In the genomic region with DNA sequence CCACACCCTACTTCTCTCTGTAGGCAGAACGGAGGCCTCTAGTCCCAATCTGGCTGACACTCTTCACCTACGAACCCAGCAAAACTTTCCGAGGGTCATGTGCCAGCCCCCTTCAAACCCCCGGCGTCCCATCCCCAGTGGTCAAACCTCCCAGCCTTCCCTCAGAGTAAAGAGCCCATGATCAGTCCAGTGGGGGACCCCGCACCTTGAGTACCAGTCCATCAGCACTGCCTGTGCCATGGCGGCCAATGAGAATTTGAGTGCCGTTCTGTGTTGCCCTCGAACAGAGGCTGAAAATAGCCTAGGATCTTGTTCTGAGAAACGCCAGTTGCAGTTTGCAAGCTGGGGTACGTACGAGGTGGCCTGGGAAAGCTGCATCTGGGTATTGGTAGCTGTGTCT, we compare ENCODE assay signal across 26 mouse cellular contexts. TPM values are rescaled to one million over a fixed set of nuclear protein-coding genes. Genes with fewer than 3 reads are reported as not detected.
DNase-seq lines count a peak whose midpoint lies in the region; ATAC-seq lines count a peak whose summit lies in the region.
"Had no signal": no experiment of that assay in that cellular context is flagged by ENCODE, and none has a peak within 500 bp of the region (broad histone marks: within the 10 kb centered on the region; RNA-seq: fewer than 3 reads in every experiment).

No protein-coding gene starts in this region.

- H3K27me3 ChIP-seq in heart, embryonic 12.5 days (replicated peaks): no peaks in the 10 kb centered on the region
- H3K27me3 ChIP-seq in embryonic facial prominence, embryonic 13.5 days: no peaks in the 10 kb centered on the region
- no peaks in the 10 kb centered on the region for H3K27me3 ChIP-seq in embryonic facial prominence, embryonic 14.5 days (replicated peaks; ENCODE audit: control insufficient read depth, insufficient read depth, low read length)
- no peaks in the 10 kb centered on the region for H3K27me3 ChIP-seq in limb, embryonic 15.5 days
- H3K27me3 ChIP-seq: limb, embryonic 13.5 days; midbrain, embryonic 15.5 days; neural tube, embryonic 12.5 days had no signal

- peak overlapping the region; percentile 14; the same call in 1 of the 2 replicates for H3K4me2 ChIP-seq in heart, embryonic 12.5 days
- no peak overlapping the region for H3K4me2 ChIP-seq in embryonic facial prominence, embryonic 13.5 days
- peak overlapping the region; percentile 15; the same call in 1 of the 2 replicates for H3K4me2 ChIP-seq in embryonic facial prominence, embryonic 14.5 days (ENCODE audit: low read depth, low read length)
- no peak overlapping the region for H3K4me2 ChIP-seq in limb, embryonic 15.5 days
- H3K4me2 ChIP-seq: limb, embryonic 13.5 days; lung, embryonic 14.5 days; midbrain, embryonic 15.5 days; neural tube, embryonic 12.5 days had no signal

- no peaks in the 10 kb centered on the region for H3K9me3 ChIP-seq in heart, embryonic 12.5 days (replicated peaks)
- no peaks in the 10 kb centered on the region for H3K9me3 ChIP-seq in embryonic facial prominence, embryonic 13.5 days
- no peaks in the 10 kb centered on the region for H3K9me3 ChIP-seq in embryonic facial prominence, embryonic 14.5 days (ENCODE audit: control insufficient read depth, low read length)
- no peaks in the 10 kb centered on the region for H3K9me3 ChIP-seq in limb, embryonic 15.5 days
- H3K9me3 ChIP-seq: limb, embryonic 13.5 days; megakaryocyte, embryonic 14.5 days; midbrain, embryonic 15.5 days; neural tube, embryonic 12.5 days had no signal

- no peaks in the 10 kb centered on the region for H3K36me3 ChIP-seq in heart, embryonic 12.5 days
- no peaks in the 10 kb centered on the region for H3K36me3 ChIP-seq in embryonic facial prominence, embryonic 13.5 days
- H3K36me3 ChIP-seq in embryonic facial prominence, embryonic 14.5 days (ENCODE audit: control insufficient read depth, insufficient read depth, low read length): no peaks in the 10 kb centered on the region
- H3K36me3 ChIP-seq in limb, embryonic 15.5 days: no peaks in the 10 kb centered on the region
- H3K36me3 ChIP-seq: limb, embryonic 13.5 days; midbrain, embryonic 15.5 days; neural tube, embryonic 12.5 days had no signal

- no peak for DNase-seq in heart, adult 8-10 months (ENCODE audit: low spot score)
- DNase-seq in embryonic facial prominence, embryonic 14.5 days (ENCODE audit: low spot score): no peak
- DNase-seq in adrenal gland, postnatal 14 days: no peak
- DNase-seq in kidney, adult 8-10 months: no peak
- DNase-seq: cerebellum, adult 11-12 months; cerebellum, postnatal 14 days; embryo, embryonic 11 days; forebrain, postnatal 0 days; gastrocnemius, postnatal 14 days; retina, postnatal 1 day; right cerebral cortex, postnatal 25 days; spleen, adult 18-20 months; thymus, postnatal 25 days had no signal

- no peak overlapping the region for H3K4me3 ChIP-seq in heart, embryonic 12.5 days
- H3K4me3 ChIP-seq in embryonic facial prominence, embryonic 13.5 days: no peak overlapping the region
- H3K4me3 ChIP-seq in embryonic facial prominence, embryonic 14.5 days (ENCODE audit: low read depth, low read length): no peak overlapping the region
- H3K4me3 ChIP-seq in limb, embryonic 15.5 days: no peak overlapping the region
- H3K4me3 ChIP-seq: limb, embryonic 13.5 days; megakaryocyte, embryonic 14.5 days; midbrain, embryonic 15.5 days; neural tube, embryonic 12.5 days had no signal

- H3K9ac ChIP-seq in heart, embryonic 12.5 days: no peak overlapping the region
- no peak overlapping the region for H3K9ac ChIP-seq in embryonic facial prominence, embryonic 13.5 days
- no peak overlapping the region for H3K9ac ChIP-seq in embryonic facial prominence, embryonic 14.5 days (ENCODE audit: low read depth, low read length)
- H3K9ac ChIP-seq in limb, embryonic 15.5 days: no peak overlapping the region
- H3K9ac ChIP-seq: forebrain, postnatal 0 days; limb, embryonic 13.5 days; liver, embryonic 14.5 days; lung, embryonic 14.5 days; midbrain, embryonic 15.5 days; neural tube, embryonic 12.5 days had no signal

- 41% methylated on average over 12 of the region's 12 CpGs for WGBS in heart, embryonic 12.5 days
- WGBS in embryonic facial prominence, embryonic 13.5 days: 69% methylated on average over 12 of the region's 12 CpGs
- WGBS in embryonic facial prominence, embryonic 14.5 days: 72% methylated on average over 12 of the region's 12 CpGs
- WGBS in limb, embryonic 15.5 days: 61% methylated on average over 12 of the region's 12 CpGs

- H3K27ac ChIP-seq in heart, embryonic 12.5 days (ENCODE audit: poor library complexity, severe bottlenecking): peak overlapping the region; percentile 84
- peak overlapping the region; percentile 75 for H3K27ac ChIP-seq in embryonic facial prominence, embryonic 13.5 days
- peak overlapping the region; percentile 67 for H3K27ac ChIP-seq in embryonic facial prominence, embryonic 14.5 days (replicated peaks; ENCODE audit: low read depth, low read length)
- peak overlapping the region; percentile 62 for H3K27ac ChIP-seq in limb, embryonic 15.5 days
- H3K27ac ChIP-seq: hindbrain, postnatal 0 days; liver, embryonic 14.5 days; midbrain, embryonic 15.5 days; neural tube, embryonic 12.5 days had no signal

- H3K4me1 ChIP-seq in heart, embryonic 12.5 days (replicated peaks): peaks cover 66% of the 10 kb centered on the region
- H3K4me1 ChIP-seq in embryonic facial prominence, embryonic 13.5 days: peaks cover 64% of the 10 kb centered on the region
- peaks cover 33% of the 10 kb centered on the region for H3K4me1 ChIP-seq in embryonic facial prominence, embryonic 14.5 days (ENCODE audit: control insufficient read depth, insufficient read depth, low read length)
- H3K4me1 ChIP-seq in limb, embryonic 15.5 days: peaks cover 54% of the 10 kb centered on the region

- ATAC-seq in heart, embryonic 12.5 days (ENCODE audit: insufficient number of reproducible peaks, low FRiP score): no peak
- ATAC-seq in embryonic facial prominence, embryonic 13.5 days (ENCODE audit: insufficient number of reproducible peaks, insufficient read depth, low FRiP score, low TSS enrichment, low read depth): no peak
- ATAC-seq in embryonic facial prominence, embryonic 14.5 days (ENCODE audit: low read depth): no peak
- no peak for ATAC-seq in limb, embryonic 15.5 days (ENCODE audit: insufficient number of reproducible peaks, low FRiP score, low TSS enrichment, low read depth)
- ATAC-seq: forebrain, postnatal 0 days; hindbrain, postnatal 0 days; intestine, embryonic 16.5 days; midbrain, embryonic 15.5 days had no signal

RNA-seq across cellular contexts. Expression of gene Ifnlr1, which starts 27.2 kb away (rescaled TPM):
- polyA plus RNA-seq in heart, embryonic 12.5 days (2016; fragmentation: Nextera tagmentation; extraction: Ambion mirVana): 0.28 and 0.69 TPM in 2 replicates
- total RNA-seq in heart, adult 8-10 months (2022): 1 to 10 TPM; 2.0 to 3.3 (median 2.6) TPM
- polyA plus RNA-seq in embryonic facial prominence, embryonic 13.5 days (2015; fragmentation: Nextera tagmentation; extraction: Ambion mirVana): 1.8 TPM in 2 replicates
- polyA plus RNA-seq in embryonic facial prominence, embryonic 14.5 days (2014; fragmentation: Nextera tagmentation; extraction: Ambion mirVana): 1.1 TPM in 2 replicates
- 1.4 and 1.7 TPM in 2 replicates for polyA plus RNA-seq in limb, embryonic 15.5 days (2015; fragmentation: Nextera tagmentation; extraction: Ambion mirVana)
- total RNA-seq in adrenal gland, postnatal 14 days (2021): 0.30 and 0.60 TPM in 2 replicates
- total RNA-seq: MEL had no signal
- polyA plus RNA-seq: C2C12 had no signal

Comparison
In these comparisons a context has a peak if more than half of its experiments do, and no peak if none do; other contexts are left out.
1. H3K4me2 ChIP-seq: peak in heart, embryonic 12.5 days (single experiment) and embryonic facial prominence, embryonic 14.5 days (single experiment); none in embryonic facial prominence, embryonic 13.5 days (single experiment) and limb, embryonic 15.5 days (single experiment).
2. Peak in every context shown above with its lines, with median percentiles within 50 percentile points of each other: H3K27ac ChIP-seq.